Mouse (Mus musculus) layer of hippocampus, postnatal 25 days (tissue): ENCODE results near the gene Ipo7. TPM values are rescaled to one million over a fixed set of nuclear protein-coding genes. Genes with fewer than 3 reads are reported as not detected.
"Not testable (repeated sequence)": the region's sequence is repeated elsewhere in the genome, so short reads cannot be mapped to it uniquely, and the experiment has no call there.

ENCODE experiments used
- DNase-seq, 2 experiments: peaks; one replicate each; pipeline ENCODE4 v3.0.0; 2022; ENCODE audit warnings: mixed read lengths in 2 of 2, low spot score in 1 of 2; ENCODE audit errors: extremely low spot score in 1 of 2
- total RNA-seq, 2 experiments: library from RNA; stranded (reverse); gene quantifications; 2 replicates each; pipeline ENCODE4 v1.2.3; 2021

The Ipo7 gene
- total RNA-seq, 2 experiments from 2014 or later, result 99.5 to 104 TPM

- peak; percentile 10 to 37 for DNase-seq
These were observed 783 bp downstream of the Ipo7 start for GRCm38 (mm10) chr7:110018631-110019482.

GRCm38 (mm10) chr7:110023553-110023952, 5.5 kb downstream of the Ipo7 start:
- no peak for DNase-seq

DNA sequence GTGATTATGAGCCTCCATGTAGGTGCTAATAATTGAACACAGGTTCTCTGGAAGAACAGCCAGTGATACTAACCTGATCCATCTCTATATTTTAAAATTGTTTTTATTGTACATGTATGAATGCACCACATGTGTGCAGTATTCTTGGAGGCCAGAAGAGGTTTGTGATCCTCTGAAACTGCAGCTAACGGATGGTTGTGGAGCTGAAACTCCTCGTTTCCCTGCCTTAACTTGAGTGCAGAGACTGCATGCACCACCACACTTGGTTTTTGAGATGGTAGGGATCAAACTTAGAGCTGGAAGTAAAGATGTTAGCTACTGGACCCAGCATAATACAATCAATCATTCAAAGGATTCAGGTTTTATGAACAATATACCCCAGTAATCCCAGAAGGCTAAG, 8.5 kb downstream of the Ipo7 start:
- no peak for DNase-seq

GRCm38 (mm10) chr7:110028826-110029225, 10.8 kb downstream of the Ipo7 start:
- DNase-seq, result no peak

GRCm38 (mm10) chr7:110030342-110030741, 12.3 kb downstream of the Ipo7 start:
- no peak for DNase-seq

DNA sequence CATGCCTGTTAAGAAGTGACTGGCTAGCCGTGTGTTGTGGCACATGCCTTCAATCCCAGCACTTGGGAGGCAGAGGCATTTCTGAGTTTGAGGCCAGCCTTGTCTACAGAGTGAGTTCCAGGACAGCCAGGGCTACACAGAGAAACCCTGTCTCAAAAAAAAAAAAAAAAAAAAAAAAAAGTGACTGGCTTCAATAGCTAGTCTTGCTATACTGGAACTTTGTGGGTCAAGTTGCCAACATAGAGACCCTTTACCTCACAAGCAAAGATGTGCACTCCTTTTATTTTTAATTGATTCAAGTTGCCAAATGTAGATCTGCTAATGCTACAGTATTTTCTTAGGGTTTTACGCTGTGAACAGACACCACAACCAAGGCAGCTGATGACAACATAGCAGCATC, 39.6 kb downstream of the Ipo7 start:
- not testable (repeated sequence) for DNase-seq

- DNase-seq, result no peak
These were observed 41.2 kb downstream of the Ipo7 start for GRCm38 (mm10) chr7:110059092-110059785.

DNA sequence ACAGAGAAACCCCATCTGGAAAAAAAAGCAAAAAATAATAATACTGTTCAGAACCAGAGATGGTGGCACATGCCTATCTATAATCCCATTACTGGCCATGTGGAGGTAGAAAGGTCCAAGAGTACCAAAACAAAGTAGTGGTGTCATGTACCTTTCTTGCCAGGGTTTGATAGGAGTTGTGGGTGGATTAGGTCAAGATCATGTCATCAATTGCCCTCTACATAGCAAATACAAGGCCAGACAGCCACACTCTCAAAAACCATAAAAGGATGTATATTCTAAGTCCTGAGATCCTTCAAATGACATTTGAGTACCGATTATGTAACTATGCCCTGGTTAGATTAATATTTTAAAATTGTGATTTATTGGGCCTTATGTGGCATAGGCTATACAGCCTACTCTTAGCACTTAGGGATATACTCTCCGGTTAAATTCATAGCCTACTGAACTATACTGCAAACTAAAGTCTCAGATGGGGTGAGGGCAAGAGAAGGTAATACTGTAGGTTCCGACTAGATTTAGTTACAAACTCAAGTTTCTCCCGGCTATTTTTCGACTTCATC, 42.1 kb downstream of the Ipo7 start:
- DNase-seq, result no peak

DNA sequence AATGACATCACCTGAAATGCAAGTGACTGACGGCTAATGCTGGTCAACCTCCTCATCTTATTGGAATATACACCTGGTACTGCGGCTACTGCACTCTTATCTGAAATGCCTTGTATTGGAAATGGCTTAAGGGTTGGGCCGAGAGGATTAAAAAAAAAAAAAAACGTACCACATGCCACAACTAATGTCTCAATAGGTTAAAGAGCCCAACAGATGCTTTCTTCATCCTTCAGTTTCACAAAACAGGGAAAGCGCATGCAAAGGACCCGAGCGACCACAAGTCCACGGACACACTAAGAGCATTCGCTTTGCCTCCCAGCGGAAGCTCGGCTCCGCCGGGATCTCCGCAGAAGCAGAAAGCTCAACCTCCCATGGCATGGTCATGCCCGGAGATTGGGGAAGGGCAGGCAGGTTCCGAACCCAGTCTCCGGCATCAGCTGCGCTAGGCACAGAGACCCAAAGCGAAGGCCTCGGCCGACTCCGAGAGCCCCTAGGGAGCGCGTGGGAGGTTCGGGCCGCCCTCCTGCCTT, 42.7 kb downstream of the Ipo7 start:
- peak in 1 of 2 experiments; percentile 89 for DNase-seq

DNA sequence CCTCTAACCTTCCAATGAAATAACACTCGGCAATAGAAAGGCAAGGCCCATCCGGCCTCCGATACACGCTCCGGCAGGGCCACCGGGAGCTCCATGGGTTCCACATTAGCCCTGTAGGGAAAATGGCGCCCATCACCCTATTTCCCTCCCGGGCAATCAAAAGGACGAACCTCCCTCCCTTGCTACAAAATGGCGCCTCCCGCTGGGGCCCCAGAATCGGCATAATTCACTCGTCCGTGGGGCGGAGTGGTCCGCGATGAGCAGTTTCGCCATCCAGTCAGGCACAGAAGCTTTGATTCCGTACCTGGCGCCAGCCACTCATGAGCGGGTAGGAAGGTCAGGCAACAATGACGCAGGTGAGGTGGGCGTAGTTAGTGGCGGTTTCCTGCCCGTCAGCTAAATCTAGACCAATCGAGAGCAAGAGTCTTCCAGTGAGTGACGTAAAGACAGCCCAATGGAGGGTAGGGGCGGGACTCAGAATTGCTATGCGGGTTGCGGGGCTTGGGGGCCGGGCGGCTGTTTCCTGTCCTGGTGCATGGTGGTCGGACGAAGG, 43.2 kb downstream of the Ipo7 start, which contains the start of gene Zfp143:
Gene Zfp143 (plus strand): TSS at position 19 of the 553 bp plus-strand sequence.
- peak; percentile 100 for DNase-seq

- peak; percentile 65 to 82 for DNase-seq
These were observed 43.7 kb downstream of the Ipo7 start for GRCm38 (mm10) chr7:110061752-110062273.

GRCm38 (mm10) chr7:110063731-110064130, 45.7 kb downstream of the Ipo7 start:
- DNase-seq, result no peak

- no peak for DNase-seq
These were observed 51.0 kb downstream of the Ipo7 start for GRCm38 (mm10) chr7:110069070-110069469.

GRCm38 (mm10) chr7:110078168-110078567, 60.1 kb downstream of the Ipo7 start:
- DNase-seq, result no peak

- DNase-seq, result peak; percentile 26 to 74
These were observed 65.5 kb downstream of the Ipo7 start for GRCm38 (mm10) chr7:110083386-110084165.

DNA sequence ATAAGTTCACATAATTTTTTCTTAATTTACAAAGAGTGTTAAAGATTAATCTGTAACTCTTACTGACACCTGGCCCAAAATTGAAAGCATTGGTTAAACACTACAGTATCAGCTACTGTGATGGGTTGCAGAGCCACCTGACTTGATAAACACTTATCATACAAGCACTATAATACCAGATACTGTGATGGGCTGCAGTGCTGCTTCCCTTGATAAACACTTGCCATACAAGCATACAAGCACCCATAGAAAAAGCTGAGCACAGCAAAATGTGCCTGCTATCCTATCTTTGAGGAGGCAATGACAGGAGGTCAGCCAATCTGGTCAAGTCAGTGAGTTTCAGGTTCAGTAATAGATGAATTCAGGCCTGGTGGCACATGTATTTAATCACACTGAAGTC, 67.1 kb downstream of the Ipo7 start:
- DNase-seq, result no peak

DNA sequence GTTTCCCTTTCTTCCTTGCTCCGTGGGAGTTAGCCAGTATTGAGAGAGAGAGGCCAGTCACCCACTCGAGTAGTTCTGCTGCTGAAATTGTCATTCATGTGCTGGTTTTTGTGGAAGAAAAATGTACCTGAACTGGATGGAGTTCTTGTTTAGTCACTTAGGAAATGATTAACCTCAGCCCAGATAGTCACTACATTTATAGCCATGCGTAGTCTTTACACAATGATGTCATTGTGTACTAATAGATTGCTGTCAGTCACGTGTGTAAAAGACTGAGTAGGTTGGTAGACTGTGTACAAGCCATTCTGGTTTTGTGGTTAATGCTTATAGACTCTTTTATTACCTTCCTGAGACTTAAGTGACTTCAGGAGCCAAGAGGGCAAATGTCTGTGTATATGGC, 69.8 kb downstream of the Ipo7 start:
- DNase-seq, result no peak

DNA sequence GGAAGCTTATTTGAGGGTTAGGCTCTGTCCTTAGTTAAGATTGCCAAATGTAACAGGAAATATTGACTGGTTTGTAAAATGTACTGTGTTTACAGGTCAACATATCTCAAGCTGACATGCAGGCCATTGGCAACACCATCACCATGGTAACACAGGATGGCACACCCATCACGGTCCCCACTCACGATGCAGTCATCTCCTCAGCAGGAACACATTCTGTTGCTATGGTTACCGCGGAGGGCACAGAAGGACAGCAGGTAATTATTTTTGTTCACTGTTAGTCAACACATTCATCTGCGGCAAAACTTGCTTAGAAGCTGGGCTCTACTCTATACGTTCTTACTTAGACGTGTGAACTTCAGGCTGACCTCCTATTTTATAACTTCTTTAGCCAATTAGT, 73.6 kb downstream of the Ipo7 start:
- DNase-seq, result no peak

- DNase-seq, result no peak
These were observed 78.3 kb downstream of the Ipo7 start for GRCm38 (mm10) chr7:110096332-110096731.
